Mouse (Mus musculus) colon, adult 2 months (tissue): Measurements from ENCODE around the gene Sestd1. TPM values are rescaled to one million over a fixed set of nuclear protein-coding genes. Genes with fewer than 3 reads are reported as not detected.

Experiments
- polyA plus RNA-seq: library from polyadenylated mRNA; depleted of rRNA; stranded (reverse); fragments of >200 nt; gene quantifications from 2 replicates; pipeline ENCODE4 v1.2.3, GENCODE M21; 2012; rRNA removed

Sestd1 gene
- polyA plus RNA-seq, result 5.7 and 8.1 TPM in 2 replicates

GRCm38 (mm10) chr2:77280512-77281409 lies at the start of gene Sestd1:
Gene Sestd1, minus strand, starts transcription at chr2:77280592.

GRCm38 (mm10) chr2:77170633-77171105 lies 109.7 kb downstream of the Sestd1 start, which contains the start of gene Ccdc141:
Gene Ccdc141, minus strand, starts transcription at chr2:77170636.

Other genes starting within 250 kb of the Sestd1 start
- 1.0 and 1.4 TPM in 2 replicates for gene Ccdc141, start 110.0 kb downstream of the Sestd1 start, polyA plus RNA-seq